Mouse (Mus musculus) liver, embryonic 14.5 days (tissue): ENCODE measurements around the gene 4931409K22Rik. TPM values are rescaled to one million over a fixed set of nuclear protein-coding genes. Genes with fewer than 3 reads are reported as not detected.
A peak's percentile ranks its signal among the peaks of the same experiment; 100 is the strongest.

Experiments used
- ATAC-seq: fragments of 200-750 bp; cut with Nextera tagmentation; 2 replicates; pipeline ENCODE4 v1.8.0; 2017; ENCODE audit warnings: moderate number of reproducible peaks, mild to moderate bottlenecking, moderate library complexity; ENCODE audit not compliant: insufficient read depth
- DNase-seq, 3 experiments: peaks; one replicate each; pipeline ENCODE4 v3.0.0-alpha.2; 2012 to 2013; ENCODE audit warnings: low read depth in 3 of 3, low spot score in 3 of 3
- H3K27ac ChIP-seq: fragments of 300-500 bp; sonication (generic); 2 replicates; pipeline ENCODE4 v1.5.1; 2014; ENCODE audit warnings: moderate library complexity, mild to moderate bottlenecking, control low read depth, inconsistent platforms
- H3K27me3 ChIP-seq: fragments of 300-500 bp; sonication (generic); 2 replicates; pipeline ENCODE4 v1.6.1; 2014; ENCODE audit warnings: mild to moderate bottlenecking, low read length, moderate library complexity; ENCODE audit not compliant: control insufficient read depth, insufficient read depth
- H3K36me3 ChIP-seq: fragments of 300-500 bp; sonication (generic); replicated peaks from 2 replicates; pipeline ENCODE4 v1.6.1; 2014; ENCODE audit warnings: low read depth; ENCODE audit not compliant: control insufficient read depth, insufficient read depth
- H3K4me1 ChIP-seq, 2 experiments: fragments of 200-500 bp in 1 of 2; fragments of 300-500 bp in 1 of 2; sonication (generic) in 1 of 2; replicated peaks; 2 replicates each; pipeline ENCODE4 v1.6.1; 2012 to 2014; ENCODE audit warnings: antibody characterized with exemption in 1 of 2, inconsistent platforms in 1 of 2, low read length in 1 of 2; ENCODE audit not compliant: control insufficient read depth in 2 of 2, insufficient read depth in 2 of 2
- H3K4me2 ChIP-seq: fragments of 300-500 bp; sonication (generic); 2 replicates; pipeline ENCODE4 v1.6.1; 2014; ENCODE audit warnings: low read depth, mild to moderate bottlenecking, control low read depth, moderate library complexity
- H3K4me3 ChIP-seq, 2 experiments: fragments of 200-500 bp in 1 of 2; fragments of 300-500 bp in 1 of 2; sonication (generic) in 1 of 2; 2 replicates each; pipeline ENCODE4 v1.5.1; 2012 to 2014; ENCODE audit warnings: low read depth in 2 of 2, low read length in 2 of 2, mild to moderate bottlenecking in 2 of 2, control low read depth in 1 of 2, inconsistent platforms in 1 of 2, moderate library complexity in 1 of 2; ENCODE audit not compliant: insufficient read depth in 1 of 2
- H3K9ac ChIP-seq: fragments of 300-500 bp; sonication (generic); replicated peaks from 2 replicates; pipeline ENCODE4 v1.6.1; 2014; ENCODE audit warnings: mild to moderate bottlenecking, control low read depth, moderate library complexity
- H3K9me3 ChIP-seq: fragments of 300-500 bp; sonication (generic); 2 replicates; pipeline ENCODE4 v1.6.1; 2016; ENCODE audit warnings: low read length, mixed read lengths; ENCODE audit not compliant: control insufficient read depth
- CTCF ChIP-seq: IDR thresholded peaks from 2 replicates; pipeline ENCODE4 v1.5.1; 2016; ENCODE audit warnings: antibody characterized with exemption, low read depth, control low read depth
- EP300 ChIP-seq: IDR thresholded peaks from 2 replicates; pipeline ENCODE4 v1.6.1; 2016; ENCODE audit warnings: antibody characterized with exemption, low read depth
- WGBS: fragments of 180-500 bp; shearing (Covaris S2); extraction: QIAGEN DNeasy Blood & Tissue Kit; methylation state at CpG from one replicate; pipeline ENCODE4 v1.1.7; 2014; ENCODE audit not compliant: insufficient replicate concordance; 5-methylcytosine and 5-hydroxymethylcytosine counted together
- polyA plus RNA-seq, 2 experiments: library from polyadenylated mRNA; depleted of rRNA in 1 of 2; stranded (reverse) in 1 of 2; unstranded in 1 of 2; fragments of >200 nt; fragmentation: Nextera tagmentation in 1 of 2; extraction: Ambion mirVana in 1 of 2; gene quantifications; 2 replicates each; pipeline versions ENCODE4 v1.2.1 to v1.2.3; 2012 to 2014

Gene 4931409K22Rik
- polyA plus RNA-seq, 2 experiments = not detected

GRCm38 (mm10) chr5:24597221-24597728 lies 40.7 kb upstream of the 4931409K22Rik start:
- Histone ChIP-seq H3K9me3 (no peaks in the 10 kb centered on the region), H3K36me3 (no peaks in the 10 kb centered on the region), H3K27ac (no peak overlapping the region), H3K4me3 (no peak overlapping the region), H3K4me2 (no peak overlapping the region), H3K9ac (no peak overlapping the region), H3K4me1 (no peaks in the 10 kb centered on the region), H3K27me3 (peaks cover 46% of the 10 kb centered on the region)
- no peak for TF ChIP-seq EP300
- peak; percentile 59 for TF ChIP-seq CTCF
- ATAC-seq (no peak), DNase-seq (peak in 1 of 3 experiments; percentile 45)
- 28% methylated on average over 2 of the region's 2 CpGs for WGBS

- Histone ChIP-seq H3K27me3 (peaks cover 45% of the 10 kb centered on the region), H3K9ac (no peak overlapping the region), H3K9me3 (no peaks in the 10 kb centered on the region), H3K36me3 (no peaks in the 10 kb centered on the region), H3K4me3 (no peak overlapping the region), H3K4me1 (no peaks in the 10 kb centered on the region; a peak in 1 of 4 replicates), H3K27ac (no peak overlapping the region), H3K4me2 (no peak overlapping the region)
- no peak for TF ChIP-seq EP300
- TF ChIP-seq CTCF = no peak
- DNase-seq (no peak), ATAC-seq (no peak)
- 24% methylated on average over 11 of the region's 11 CpGs for WGBS
Observed at GRCm38 (mm10) chr5:24596519-24597171, 40.0 kb upstream of the 4931409K22Rik start.

GRCm38 (mm10) chr5:24595786-24596380 lies 39.3 kb upstream of the 4931409K22Rik start:
- H3K9ac ChIP-seq = no peak overlapping the region
- no peaks in the 10 kb centered on the region for H3K9me3 ChIP-seq
- ATAC-seq (no peak), DNase-seq (no peak)
- no peak for TF ChIP-seq CTCF
- no peak for TF ChIP-seq EP300
- peaks cover 41% of the 10 kb centered on the region for H3K27me3 ChIP-seq
- H3K36me3 ChIP-seq = no peaks in the 10 kb centered on the region
- H3K4me2 ChIP-seq = no peak overlapping the region
- WGBS = 65% methylated on average over 14 of the region's 14 CpGs
- peaks cover 0 to 3% of the 10 kb centered on the region in 2 experiments; a peak in 1 of 4 replicates for H3K4me1 ChIP-seq
- H3K4me3 ChIP-seq = no peak overlapping the region
- H3K27ac ChIP-seq = no peak overlapping the region

GRCm38 (mm10) chr5:24595261-24595660 lies 38.7 kb upstream of the 4931409K22Rik start:
- 59% methylated on average over 5 of the region's 5 CpGs for WGBS
- Histone ChIP-seq H3K27ac (no peak overlapping the region), H3K4me1 (peaks cover 0 to 3% of the 10 kb centered on the region in 2 experiments; a peak in 1 of 4 replicates), H3K36me3 (no peaks in the 10 kb centered on the region), H3K4me2 (no peak overlapping the region), H3K27me3 (peaks cover 35% of the 10 kb centered on the region), H3K9ac (no peak overlapping the region), H3K4me3 (no peak overlapping the region), H3K9me3 (no peaks in the 10 kb centered on the region)
- ATAC-seq (no peak), DNase-seq (no peak)
- TF ChIP-seq EP300 (no peak), CTCF (no peak)

GRCm38 (mm10) chr5:24594346-24594745 lies 37.7 kb upstream of the 4931409K22Rik start:
- Histone ChIP-seq H3K4me1 (peaks cover 0 to 3% of the 10 kb centered on the region in 2 experiments; a peak in 1 of 4 replicates), H3K27me3 (peaks cover 25% of the 10 kb centered on the region), H3K4me3 (no peak overlapping the region), H3K9ac (no peak overlapping the region), H3K9me3 (no peaks in the 10 kb centered on the region), H3K36me3 (no peaks in the 10 kb centered on the region; the same call in 1 of the 2 replicates), H3K4me2 (no peak overlapping the region), H3K27ac (no peak overlapping the region)
- ATAC-seq (no peak), DNase-seq (no peak)
- TF ChIP-seq EP300 (no peak), CTCF (no peak)
- WGBS = 67% methylated on average over 5 of the region's 5 CpGs
